Mouse (Mus musculus) heart, postnatal 0 days (tissue): ENCODE measurements at regions not wholly inside any gene's neighbourhood (a gene's known extent, or its start where the extent isn't known, plus 50 kb on each side); places are given as distances from the start of the nearest gene placed in this dataset.

Source experiments
- ATAC-seq: fragments of 200-750 bp; cut with Nextera tagmentation; 2 replicates; pipeline ENCODE4 v1.8.0; 2017; ENCODE audit warnings: low read depth, moderate number of reproducible peaks, moderate library complexity; ENCODE audit not compliant: insufficient read depth
- DNase-seq: peaks from one replicate; pipeline ENCODE4 v3.0.0-alpha.2; 2016; ENCODE audit warnings: low spot score
- H3K27ac ChIP-seq: fragments of 300-500 bp; sonication (generic); 2 replicates; pipeline ENCODE4 v1.5.1; 2014; ENCODE audit warnings: low read depth, mild to moderate bottlenecking
- H3K27me3 ChIP-seq: fragments of 300-500 bp; sonication (generic); 2 replicates; pipeline ENCODE4 v1.6.1; 2014; ENCODE audit warnings: low read length, mixed read lengths; ENCODE audit not compliant: control insufficient read depth, insufficient read depth
- H3K36me3 ChIP-seq: fragments of 300-500 bp; sonication (generic); replicated peaks from 2 replicates; pipeline ENCODE4 v1.6.1; 2014; ENCODE audit warnings: low read length, mixed read lengths; ENCODE audit not compliant: control insufficient read depth, insufficient read depth
- H3K4me1 ChIP-seq: fragments of 300-500 bp; sonication (generic); 2 replicates; pipeline ENCODE4 v1.6.1; 2014; ENCODE audit warnings: antibody characterized with exemption; ENCODE audit not compliant: control insufficient read depth, insufficient read depth
- H3K4me2 ChIP-seq: fragments of 300-500 bp; sonication (generic); 2 replicates; pipeline ENCODE4 v1.6.1; 2014; ENCODE audit warnings: low read depth, mild to moderate bottlenecking, low read length, moderate library complexity
- H3K4me3 ChIP-seq: fragments of 300-500 bp; sonication (generic); 2 replicates; pipeline ENCODE4 v1.5.1; 2014; ENCODE audit warnings: low read depth, low read length
- H3K9ac ChIP-seq: fragments of 300-500 bp; sonication (generic); replicated peaks from 2 replicates; pipeline ENCODE4 v1.6.1; 2014; ENCODE audit warnings: low read depth, low read length, mixed read lengths
- H3K9me3 ChIP-seq: fragments of 300-500 bp; sonication (generic); replicated peaks from 2 replicates; pipeline ENCODE4 v1.6.1; 2016; ENCODE audit warnings: low read length; ENCODE audit not compliant: control insufficient read depth
- CTCF ChIP-seq: IDR thresholded peaks from 2 replicates; pipeline ENCODE4 v1.5.1; 2016; ENCODE audit warnings: antibody characterized with exemption, control low read depth, low read depth
- EP300 ChIP-seq: IDR thresholded peaks from 2 replicates; pipeline ENCODE4 v1.6.1; 2016; ENCODE audit warnings: antibody characterized with exemption, low read depth
- WGBS: fragments of 180-500 bp; shearing (Covaris S2); extraction: QIAGEN DNeasy Blood & Tissue Kit; methylation state at CpG from one replicate; pipeline ENCODE4 v1.1.7; 2014; 5-methylcytosine and 5-hydroxymethylcytosine counted together

DNA sequence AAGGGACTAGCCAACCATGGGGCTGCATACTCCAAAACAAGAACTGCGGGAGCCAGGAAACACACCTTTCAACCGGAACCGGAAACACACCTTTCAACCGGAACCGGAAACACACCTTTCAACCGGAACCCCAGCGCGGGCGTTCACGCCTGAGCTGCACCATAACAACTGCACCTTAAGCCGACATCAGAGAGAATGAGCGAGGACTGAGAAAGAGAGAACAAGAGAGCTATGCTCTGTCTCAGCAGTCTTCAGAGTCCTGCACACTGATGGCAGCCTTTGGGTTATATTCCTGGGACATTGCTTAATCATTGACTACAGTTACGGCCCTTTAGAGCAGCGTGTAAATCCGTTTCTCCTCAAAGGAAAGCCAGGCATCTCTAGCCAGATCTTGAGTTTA is 58.1 kb upstream of the Mark1 start:
- no peaks in the 10 kb centered on the region for H3K9me3 ChIP-seq
- ATAC-seq (no peak), DNase-seq (no peak)
- no peak overlapping the region for H3K27ac ChIP-seq
- no peaks in the 10 kb centered on the region for H3K36me3 ChIP-seq
- H3K4me1 ChIP-seq: no peaks in the 10 kb centered on the region
- WGBS: 88% methylated on average over 15 of the region's 15 CpGs
- TF ChIP-seq CTCF (no peak), EP300 (no peak)
- no peaks in the 10 kb centered on the region for H3K27me3 ChIP-seq
- no peak overlapping the region for H3K9ac ChIP-seq
- H3K4me2 ChIP-seq: no peak overlapping the region
- H3K4me3 ChIP-seq: no peak overlapping the region

GRCm38 (mm10) chr1:185052700-185053099 is 53.3 kb upstream of the Mark1 start:
- H3K27ac ChIP-seq: no peak overlapping the region
- no peaks in the 10 kb centered on the region for H3K27me3 ChIP-seq
- 74% methylated on average over 6 of the region's 6 CpGs for WGBS
- no peak for DNase-seq
- TF ChIP-seq EP300: no peak
- no peak for TF ChIP-seq CTCF
- no peak overlapping the region for H3K4me3 ChIP-seq
- no peak overlapping the region for H3K9ac ChIP-seq
- no peaks in the 10 kb centered on the region for H3K9me3 ChIP-seq
- ATAC-seq: no peak
- H3K4me1 ChIP-seq: 0 out of 2 replicates have a peak, but pooled peaks cover 8% of the 10 kb centered on the region
- H3K36me3 ChIP-seq: no peaks in the 10 kb centered on the region
- no peak overlapping the region for H3K4me2 ChIP-seq

- 93% methylated on average over 2 of the region's 2 CpGs for WGBS
- Histone ChIP-seq H3K4me3 (no peak overlapping the region), H3K9ac (no peak overlapping the region), H3K27ac (no peak overlapping the region), H3K36me3 (no peaks in the 10 kb centered on the region), H3K4me2 (no peak overlapping the region), H3K27me3 (no peaks in the 10 kb centered on the region), H3K9me3 (no peaks in the 10 kb centered on the region), H3K4me1 (peaks cover 15% of the 10 kb centered on the region; the same call in 1 of the 2 replicates)
- DNase-seq (no peak), ATAC-seq (no peak)
- TF ChIP-seq CTCF (no peak), EP300 (no peak)
Measured at GRCm38 (mm10) chr1:185049980-185050379, 50.6 kb upstream of the Mark1 start.
